Mouse (Mus musculus) heart, postnatal 0 days (tissue): ENCODE data around the gene Mta2. TPM values are rescaled to one million over a fixed set of nuclear protein-coding genes. Genes with fewer than 3 reads are reported as not detected.

ENCODE experiments used
- ATAC-seq: fragments of 200-750 bp; cut with Nextera tagmentation; 2 replicates; pipeline ENCODE4 v1.8.0; 2017; ENCODE audit warnings: low read depth, moderate number of reproducible peaks, moderate library complexity; ENCODE audit not compliant: insufficient read depth
- DNase-seq: peaks from one replicate; pipeline ENCODE4 v3.0.0-alpha.2; 2016; ENCODE audit warnings: low spot score
- H3K27ac ChIP-seq: fragments of 300-500 bp; sonication (generic); 2 replicates; pipeline ENCODE4 v1.5.1; 2014; ENCODE audit warnings: low read depth, mild to moderate bottlenecking
- H3K27me3 ChIP-seq: fragments of 300-500 bp; sonication (generic); 2 replicates; pipeline ENCODE4 v1.6.1; 2014; ENCODE audit warnings: low read length, mixed read lengths; ENCODE audit not compliant: control insufficient read depth, insufficient read depth
- H3K36me3 ChIP-seq: fragments of 300-500 bp; sonication (generic); replicated peaks from 2 replicates; pipeline ENCODE4 v1.6.1; 2014; ENCODE audit warnings: low read length, mixed read lengths; ENCODE audit not compliant: control insufficient read depth, insufficient read depth
- H3K4me1 ChIP-seq: fragments of 300-500 bp; sonication (generic); 2 replicates; pipeline ENCODE4 v1.6.1; 2014; ENCODE audit warnings: antibody characterized with exemption; ENCODE audit not compliant: control insufficient read depth, insufficient read depth
- H3K4me2 ChIP-seq: fragments of 300-500 bp; sonication (generic); 2 replicates; pipeline ENCODE4 v1.6.1; 2014; ENCODE audit warnings: low read depth, mild to moderate bottlenecking, low read length, moderate library complexity
- H3K4me3 ChIP-seq: fragments of 300-500 bp; sonication (generic); 2 replicates; pipeline ENCODE4 v1.5.1; 2014; ENCODE audit warnings: low read depth, low read length
- H3K9ac ChIP-seq: fragments of 300-500 bp; sonication (generic); replicated peaks from 2 replicates; pipeline ENCODE4 v1.6.1; 2014; ENCODE audit warnings: low read depth, low read length, mixed read lengths
- H3K9me3 ChIP-seq: fragments of 300-500 bp; sonication (generic); replicated peaks from 2 replicates; pipeline ENCODE4 v1.6.1; 2016; ENCODE audit warnings: low read length; ENCODE audit not compliant: control insufficient read depth
- CTCF ChIP-seq: IDR thresholded peaks from 2 replicates; pipeline ENCODE4 v1.5.1; 2016; ENCODE audit warnings: antibody characterized with exemption, control low read depth, low read depth
- EP300 ChIP-seq: IDR thresholded peaks from 2 replicates; pipeline ENCODE4 v1.6.1; 2016; ENCODE audit warnings: antibody characterized with exemption, low read depth
- WGBS: fragments of 180-500 bp; shearing (Covaris S2); extraction: QIAGEN DNeasy Blood & Tissue Kit; methylation state at CpG from one replicate; pipeline ENCODE4 v1.1.7; 2014; 5-methylcytosine and 5-hydroxymethylcytosine counted together
- polyA plus RNA-seq: library from polyadenylated mRNA; unstranded; fragments of >200 nt; fragmentation: Nextera tagmentation; extraction: Ambion mirVana; gene quantifications from 2 replicates; pipeline ENCODE4 v1.2.1, GENCODE M21; 2015
- total RNA-seq: library from RNA; depleted of rRNA; stranded (reverse); fragments of >200 nt; gene quantifications from 2 replicates; pipeline ENCODE4 v1.2.3, GENCODE M21; 2014; ENCODE audit warnings: low replicate concordance

The Mta2 gene
- total and polyA plus RNA-seq, 2 experiments from 2014 or later, result 51.5 to 55.1 TPM

GRCm38 (mm10) chr19:8914212-8914611 is 27.5 kb upstream of the Mta2 start:
- 90% methylated on average over 3 of the region's 3 CpGs for WGBS
- DNase-seq (no peak), ATAC-seq (no peak)
- Histone ChIP-seq H3K9me3 (no peaks in the 10 kb centered on the region), H3K36me3 (peaks cover 79% of the 10 kb centered on the region), H3K9ac (no peak overlapping the region), H3K27me3 (no peaks in the 10 kb centered on the region), H3K4me3 (no peak overlapping the region), H3K4me2 (no peak overlapping the region), H3K4me1 (no peaks in the 10 kb centered on the region), H3K27ac (no peak overlapping the region)
- TF ChIP-seq EP300, result no peak
- no peak for TF ChIP-seq CTCF

GRCm38 (mm10) chr19:8919000-8919399 is 22.7 kb upstream of the Mta2 start:
- Histone ChIP-seq H3K36me3 (peaks cover 42% of the 10 kb centered on the region), H3K4me2 (no peak overlapping the region), H3K27ac (no peak overlapping the region), H3K4me1 (peaks cover 15% of the 10 kb centered on the region), H3K4me3 (no peak overlapping the region), H3K27me3 (no peaks in the 10 kb centered on the region), H3K9me3 (no peaks in the 10 kb centered on the region), H3K9ac (no peak overlapping the region)
- TF ChIP-seq EP300 (no peak), CTCF (no peak)
- DNase-seq, result no peak
- ATAC-seq, result no peak
- 89% methylated on average over 3 of the region's 3 CpGs for WGBS

GRCm38 (mm10) chr19:8919684-8920072 is 22.0 kb upstream of the Mta2 start:
- Histone ChIP-seq H3K36me3 (peaks cover 36% of the 10 kb centered on the region), H3K4me1 (peaks cover 15% of the 10 kb centered on the region), H3K9ac (peak overlapping the region; percentile 81; the same call in 1 of the 2 replicates), H3K4me2 (peak overlapping the region; percentile 90), H3K9me3 (no peaks in the 10 kb centered on the region), H3K27ac (peak overlapping the region; percentile 87), H3K4me3 (peak overlapping the region; percentile 75), H3K27me3 (no peaks in the 10 kb centered on the region)
- ATAC-seq (no peak), DNase-seq (no peak)
- WGBS, result 54% methylated on average over 6 of the region's 6 CpGs
- no peak for TF ChIP-seq EP300
- no peak for TF ChIP-seq CTCF

DNA sequence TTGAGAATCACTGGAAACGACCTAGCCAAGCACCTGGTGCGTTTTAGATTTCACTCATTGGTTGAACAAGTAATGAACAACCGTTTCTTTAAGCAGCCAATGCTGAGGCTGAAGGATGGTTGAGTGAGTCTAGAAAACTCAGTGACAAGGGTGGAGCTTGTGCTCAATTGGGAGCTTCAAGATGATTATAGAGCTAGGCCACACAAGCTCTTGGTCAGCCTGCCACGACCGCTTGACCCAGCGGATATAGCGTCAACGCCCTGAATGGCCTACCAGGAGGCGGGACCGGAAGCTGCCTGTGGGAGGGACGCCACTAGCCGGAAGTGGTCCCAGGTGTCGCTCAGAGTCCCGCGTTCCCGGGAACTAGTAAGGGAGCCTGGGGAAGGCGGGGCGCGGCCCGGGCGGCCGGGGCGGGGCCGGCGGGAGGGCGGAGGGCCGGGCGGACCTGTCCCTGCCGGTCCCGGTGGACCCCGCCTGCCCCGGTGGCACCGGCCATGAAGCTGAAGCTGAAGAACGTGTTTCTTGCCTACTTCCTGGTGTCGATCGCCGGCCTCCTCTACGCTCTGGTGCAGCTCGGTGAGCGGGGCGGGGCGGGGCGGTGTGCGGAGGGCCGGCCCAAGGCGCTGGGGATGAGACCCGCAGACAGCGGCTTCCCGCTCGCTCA is 21.5 kb upstream of the Mta2 start, which contains the start of gene B3gat3:
Gene B3gat3 (plus strand): TSS at position 302 of the 664 bp plus-strand sequence.
- Histone ChIP-seq H3K36me3 (peaks cover 30% of the 10 kb centered on the region), H3K27ac (peak within 1 kb of the TSS; percentile 87), H3K4me2 (peak within 1 kb of the TSS; percentile 90), H3K9ac (peak within 1 kb of the TSS; percentile 81), H3K9me3 (no peaks in the 10 kb centered on the region), H3K4me1 (peaks cover 15% of the 10 kb centered on the region), H3K4me3 (peak within 1 kb of the TSS; percentile 75), H3K27me3 (no peaks in the 10 kb centered on the region)
- TF ChIP-seq CTCF (no peak), EP300 (no peak)
- ATAC-seq (peak; percentile 97), DNase-seq (peak; percentile 92)
- 2% methylated on average over 49 of the region's 50 CpGs for WGBS

DNA sequence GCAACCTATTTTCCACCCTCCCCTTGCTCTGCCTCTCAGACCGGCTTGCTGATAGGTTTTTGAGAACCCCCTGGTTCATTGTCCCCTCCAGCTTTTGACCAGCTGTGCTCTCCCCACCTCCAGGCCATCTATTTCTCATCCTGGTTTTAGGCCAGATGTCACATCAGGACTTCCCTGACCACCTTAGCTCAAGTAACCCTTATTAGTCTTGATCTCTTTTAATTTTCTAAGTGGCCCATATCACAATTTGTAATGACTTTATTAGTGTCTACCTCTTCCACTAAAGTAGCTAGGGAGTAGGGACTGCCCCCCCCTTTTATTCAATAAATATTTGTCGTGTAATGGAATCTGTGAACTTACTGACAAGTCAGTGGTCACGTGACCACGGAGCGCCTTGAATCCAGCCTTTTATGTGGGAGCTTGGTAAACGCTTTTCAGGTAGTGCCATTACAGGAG is 20.8 kb upstream of the Mta2 start:
- no peaks in the 10 kb centered on the region for H3K27me3 ChIP-seq
- 3% methylated on average over 6 of the region's 6 CpGs for WGBS
- peak overlapping the region; percentile 81 for H3K9ac ChIP-seq
- H3K4me2 ChIP-seq, result peak overlapping the region; percentile 90
- peak; percentile 55 for DNase-seq
- H3K9me3 ChIP-seq, result no peaks in the 10 kb centered on the region
- ATAC-seq, result no peak
- peaks cover 28% of the 10 kb centered on the region for H3K36me3 ChIP-seq
- TF ChIP-seq CTCF, result no peak
- no peak for TF ChIP-seq EP300
- H3K4me1 ChIP-seq, result peaks cover 15% of the 10 kb centered on the region
- H3K4me3 ChIP-seq, result peak overlapping the region; percentile 75
- H3K27ac ChIP-seq, result peak overlapping the region; percentile 87
